Mouse (Mus musculus): ENCODE measurements around the gene Olfr96.

The Olfr96 gene

DNA sequence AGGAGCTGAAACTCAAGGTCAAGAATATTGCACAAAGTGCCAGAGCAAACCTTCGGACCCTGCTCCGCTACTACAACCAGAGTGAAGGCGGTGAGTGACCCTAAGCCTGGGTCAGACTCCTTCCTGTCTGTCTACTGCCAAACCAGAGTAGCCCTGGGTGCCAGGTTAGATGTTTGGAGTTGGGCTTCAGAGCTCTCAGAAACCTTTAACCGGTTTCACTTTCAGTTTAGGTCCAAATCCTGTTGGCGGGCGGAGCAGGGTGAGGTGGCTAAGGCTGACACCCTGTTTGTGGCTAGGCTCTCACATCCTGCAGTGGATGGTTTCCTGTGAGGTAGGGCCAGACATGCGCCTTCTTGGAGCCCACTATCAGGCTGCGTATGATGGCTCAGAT is 50.8 kb downstream of the Olfr96 start:
- DNase-seq (ENCODE audit: low spot score in 2 of 2), result peak in 1 of 2 experiments; percentile 65

DNA sequence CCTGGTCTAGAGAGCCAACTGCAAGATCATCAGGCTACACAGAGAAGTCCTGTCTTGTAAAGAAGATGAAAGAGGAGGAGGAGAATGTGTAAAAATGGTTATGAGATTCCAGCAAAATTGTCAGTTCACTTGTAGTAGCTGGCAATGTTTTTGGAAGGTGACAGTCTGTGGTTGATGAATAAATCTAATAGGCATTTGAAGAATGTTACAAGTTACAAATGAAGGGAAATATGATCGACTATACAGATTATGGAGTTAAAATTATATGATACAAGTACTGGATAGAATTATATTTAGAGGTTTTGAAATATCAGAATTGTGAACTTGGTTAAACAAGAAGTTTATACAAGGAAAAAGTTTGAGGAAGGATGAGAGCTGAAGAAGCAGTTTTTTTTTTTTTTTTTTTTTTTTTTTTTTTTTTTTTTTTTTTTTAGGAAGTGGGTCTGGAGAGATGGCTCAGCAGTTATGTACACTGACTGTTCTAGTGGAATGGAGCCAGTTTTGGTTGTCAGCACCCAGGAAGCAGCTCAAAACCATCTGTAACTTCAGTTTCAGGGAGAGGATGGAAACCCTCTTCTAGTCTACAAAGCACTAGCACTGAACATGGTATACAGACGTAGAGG is 55.8 kb downstream of the Olfr96 start:
- no peak for DNase-seq (ENCODE audit: low spot score in 2 of 2)
